Mouse (Mus musculus) common myeloid progenitor, adult 5-6 weeks (primary cell): ENCODE data around the gene Epb41l4b. TPM values are rescaled to one million over a fixed set of nuclear protein-coding genes. Genes with fewer than 3 reads are reported as not detected.

ENCODE experiments used
- ATAC-seq: replicated peaks from 2 replicates; pipeline ENCODE4 v1.8.0; 2016; ENCODE audit warnings: low read depth, mild to moderate bottlenecking, moderate TSS enrichment, inconsistent platforms; ENCODE audit not compliant: poor library complexity, severe bottlenecking
- total RNA-seq: library from RNA; stranded (forward); fragments of 200-1000, 187-1606 nt; gene quantifications from 2 replicates; pipeline ENCODE4 v1.2.3, GENCODE M21; 2017

Epb41l4b gene
- total RNA-seq, 1 experiment from 2014 or later, result 20.4 TPM

DNA sequence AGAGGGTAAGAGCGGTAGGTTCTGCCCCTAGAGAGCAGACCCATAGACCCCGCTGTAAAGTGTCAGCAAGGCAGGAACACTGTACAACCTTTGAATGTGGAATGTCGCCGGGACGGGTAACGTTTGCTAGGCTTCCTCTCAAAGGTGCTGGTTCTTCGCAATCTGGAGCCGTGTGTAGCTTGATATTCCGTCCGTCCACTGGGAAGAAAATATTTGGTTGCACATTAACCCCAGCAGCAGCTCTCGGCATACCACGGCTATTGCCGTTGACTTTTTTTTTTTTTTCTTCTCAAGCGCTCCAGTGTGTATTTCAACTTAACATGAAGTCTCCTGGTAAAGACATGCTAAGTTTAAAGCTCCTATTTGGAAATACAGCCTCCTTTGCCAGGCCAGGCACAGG, 70.1 kb downstream of the Epb41l4b start:
- ATAC-seq, result no peak

GRCm38 (mm10) chr4:57070640-57071039, 72.6 kb downstream of the Epb41l4b start:
- no peak for ATAC-seq

- ATAC-seq, result 0 out of 2 replicates have a peak, but pooled peaks have one; percentile 45
These were observed 74.8 kb downstream of the Epb41l4b start for GRCm38 (mm10) chr4:57068397-57068796.

DNA sequence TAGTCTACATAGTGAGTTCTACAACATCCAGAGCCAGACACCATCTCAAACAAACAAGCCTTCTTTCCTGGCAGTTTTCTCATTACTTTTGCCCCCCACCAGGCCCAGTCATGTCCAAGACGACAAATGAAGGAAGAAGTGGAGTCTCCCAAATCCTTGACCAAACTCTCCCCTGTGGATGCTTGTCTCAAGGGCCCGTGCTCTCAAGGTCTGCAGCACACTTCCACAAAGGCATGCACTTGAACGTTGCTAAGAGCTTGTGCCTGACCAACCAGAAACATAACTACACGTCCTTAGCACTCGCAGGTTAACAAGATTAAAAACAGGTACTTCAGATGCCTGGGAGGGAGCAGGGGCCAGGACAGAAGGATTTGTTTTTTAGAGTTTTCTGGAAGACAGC, 75.4 kb downstream of the Epb41l4b start:
- no peak for ATAC-seq

DNA sequence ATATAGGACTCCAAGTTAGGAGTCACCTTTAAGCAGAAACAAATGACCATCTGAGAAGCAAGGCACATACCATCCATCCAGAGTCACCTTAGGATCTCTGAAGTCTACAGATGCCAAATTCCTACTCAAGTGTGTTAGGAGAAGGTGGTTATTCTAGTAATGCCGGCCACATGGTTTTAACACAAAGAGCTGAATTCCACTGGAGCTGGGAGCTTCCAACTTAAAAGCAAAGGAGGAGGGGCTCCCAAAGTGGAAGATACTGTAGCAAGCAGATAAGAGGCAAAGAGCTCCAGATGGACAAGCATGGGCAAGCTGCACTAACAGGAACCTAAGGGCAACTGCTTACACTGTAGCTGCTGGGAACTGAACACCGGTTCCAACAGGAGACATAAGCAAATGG, 76.3 kb downstream of the Epb41l4b start:
- ATAC-seq, result no peak

DNA sequence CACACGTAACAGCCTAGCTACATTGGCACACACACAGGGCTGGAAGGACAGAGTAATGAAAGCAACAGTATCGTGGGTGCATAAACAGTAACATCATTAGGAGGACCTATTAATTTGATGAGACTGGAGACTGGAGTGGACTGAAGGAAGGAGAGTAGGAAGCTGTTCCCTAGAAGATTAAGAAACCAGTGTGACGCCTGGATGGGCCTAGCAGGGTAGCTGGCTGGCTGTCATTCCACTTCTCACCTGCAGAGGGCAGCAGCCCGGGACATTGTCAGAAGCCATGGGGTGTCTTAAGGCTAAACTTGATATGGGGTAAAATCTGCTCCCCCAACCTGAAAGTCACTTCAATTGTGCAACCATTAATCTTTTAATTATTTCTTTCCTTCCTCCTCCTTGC, 78.0 kb downstream of the Epb41l4b start:
- peak; percentile 80 for ATAC-seq

DNA sequence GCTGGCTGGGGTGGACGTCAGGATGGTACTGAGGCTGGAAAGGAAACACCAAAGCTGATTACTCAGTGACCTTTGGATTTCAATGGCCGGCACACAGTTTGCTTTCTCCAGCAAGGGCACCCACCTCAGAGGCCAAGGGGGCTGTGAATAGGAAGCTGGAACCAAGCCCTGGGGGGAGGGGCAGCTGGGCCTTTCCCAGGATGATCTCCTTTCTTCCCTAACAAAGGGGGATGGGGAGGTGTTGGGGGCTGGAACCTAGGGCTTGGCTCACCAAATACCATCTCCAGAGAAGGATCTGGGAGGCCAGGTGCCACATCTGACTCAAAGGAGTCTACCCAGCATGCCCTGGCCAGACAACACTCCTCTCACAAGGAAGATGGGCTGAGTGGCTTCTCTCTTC, 78.4 kb downstream of the Epb41l4b start:
- ATAC-seq, result no peak

DNA sequence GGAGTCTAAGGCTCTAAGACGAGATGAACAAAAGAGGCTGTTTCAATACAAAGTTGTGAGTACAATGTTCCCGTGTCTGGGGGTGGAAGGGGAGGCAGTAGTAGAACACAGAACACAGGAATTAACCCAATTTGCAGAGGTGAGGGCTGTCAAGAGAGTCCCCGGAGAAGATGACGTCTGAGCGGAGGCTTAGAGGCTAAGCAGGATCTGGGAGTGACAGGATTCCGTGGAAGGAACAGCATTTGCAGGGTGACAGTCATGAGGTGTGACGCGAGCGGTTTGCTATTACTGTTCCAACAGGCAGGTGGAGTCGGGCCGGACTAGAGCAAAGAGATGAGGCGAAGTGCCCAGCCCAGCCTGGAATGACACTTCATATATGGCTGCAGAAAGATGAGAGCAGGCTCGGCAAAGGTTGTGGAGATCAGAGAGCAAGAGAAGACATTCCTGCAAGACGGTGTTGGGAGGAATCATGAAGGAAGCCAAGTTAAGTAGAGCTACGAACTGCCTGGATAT, 82.9 kb downstream of the Epb41l4b start:
- no peak for ATAC-seq

- no peak for ATAC-seq
These were observed 84.6 kb downstream of the Epb41l4b start for GRCm38 (mm10) chr4:57058623-57059022.

- ATAC-seq, result peak; percentile 56; the same call in 1 of the 2 replicates
These were observed 85.6 kb downstream of the Epb41l4b start for GRCm38 (mm10) chr4:57057637-57058036.

DNA sequence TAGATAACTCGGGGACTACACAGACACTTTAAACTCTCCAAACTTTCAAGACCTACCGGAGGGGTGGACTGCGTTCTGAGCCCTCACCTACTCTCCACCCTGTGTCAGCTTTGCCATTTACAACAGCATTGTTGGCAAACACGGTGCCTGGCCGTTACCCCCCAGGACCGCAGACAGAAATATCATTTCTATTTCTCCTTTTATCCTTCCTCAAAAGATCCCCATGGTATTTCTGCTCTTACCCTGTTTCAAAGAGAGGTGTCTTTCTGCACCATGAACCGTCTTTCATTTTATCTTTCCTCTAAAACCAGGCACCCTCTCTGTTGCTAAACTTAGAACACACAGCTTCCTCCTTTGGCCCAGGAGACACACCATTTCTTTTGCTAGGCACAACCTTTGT, 87.6 kb downstream of the Epb41l4b start:
- peak; percentile 68 for ATAC-seq

DNA sequence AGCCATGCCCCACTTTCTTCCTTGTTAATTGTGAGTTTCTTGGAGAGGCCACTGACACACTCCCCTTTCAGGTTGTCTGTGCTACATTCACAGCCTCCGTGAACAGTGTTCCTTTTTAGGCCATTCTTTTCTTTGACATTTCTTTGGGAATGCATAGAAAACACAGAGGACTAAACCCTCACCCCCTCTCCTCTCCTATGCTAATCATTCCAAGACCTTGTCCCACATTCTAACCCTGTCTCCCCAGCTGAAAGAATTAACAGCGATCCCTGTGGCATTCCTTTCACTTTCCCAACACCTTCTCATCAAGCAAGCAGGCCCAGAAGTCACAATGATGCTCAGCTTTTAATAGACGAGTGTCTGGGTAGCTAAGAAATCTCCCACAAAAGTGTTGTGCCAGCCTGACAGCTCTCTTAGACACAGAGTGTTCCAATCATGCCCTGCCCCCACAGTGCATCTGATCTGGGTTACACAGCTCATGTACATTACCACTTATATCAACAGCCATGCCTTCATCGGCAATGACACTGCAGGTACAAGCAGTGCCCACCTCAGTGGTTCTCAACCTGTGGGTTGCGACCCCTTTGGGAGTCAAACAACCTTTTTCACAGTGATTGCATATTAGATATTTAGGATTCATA, 93.8 kb downstream of the Epb41l4b start:
- ATAC-seq, result no peak

- no peak for ATAC-seq
These were observed 94.7 kb downstream of the Epb41l4b start for GRCm38 (mm10) chr4:57048566-57048965.

DNA sequence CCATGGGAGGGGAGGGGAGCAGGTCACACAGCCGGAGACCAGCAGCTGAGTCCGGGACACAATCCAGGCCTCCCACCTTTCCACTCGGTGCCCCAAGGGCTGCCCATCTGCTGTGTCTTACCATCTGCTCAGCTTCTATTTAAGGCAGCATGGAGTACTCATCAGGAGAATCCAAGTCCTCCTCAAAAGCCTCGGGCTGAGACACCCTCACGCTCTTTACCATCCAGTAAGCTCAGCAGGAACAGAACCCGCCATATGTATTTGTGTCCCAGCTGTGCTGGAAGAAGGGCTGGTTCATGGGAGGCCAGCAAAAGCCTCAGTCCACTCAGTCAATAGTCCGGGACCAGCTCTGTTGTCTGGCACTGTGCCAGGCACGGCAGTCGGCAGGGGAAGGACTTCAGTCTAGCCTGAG, 97.1 kb downstream of the Epb41l4b start:
- no peak for ATAC-seq

DNA sequence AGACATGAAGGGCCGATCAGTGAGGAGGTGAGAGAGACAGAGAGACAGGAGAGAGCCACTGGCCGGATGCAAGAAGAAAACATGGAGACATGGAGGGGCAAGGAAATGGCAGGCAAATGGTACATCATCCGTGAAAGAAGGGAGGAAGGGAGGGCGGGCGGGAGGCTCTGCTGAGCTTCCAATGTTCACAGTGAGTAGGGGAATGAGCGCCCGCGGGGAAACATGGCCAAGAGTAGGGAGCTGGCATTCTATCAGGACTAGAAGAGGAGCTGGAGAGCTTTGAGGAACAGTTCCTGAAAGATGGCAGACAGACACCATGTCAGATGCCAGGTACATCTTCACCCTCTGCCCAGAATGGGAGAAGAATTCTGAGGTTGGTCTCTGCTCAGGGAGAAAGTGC, 99.6 kb downstream of the Epb41l4b start:
- ATAC-seq, result no peak

- ATAC-seq, result no peak
These were observed 101.6 kb downstream of the Epb41l4b start for GRCm38 (mm10) chr4:57041661-57042060.

DNA sequence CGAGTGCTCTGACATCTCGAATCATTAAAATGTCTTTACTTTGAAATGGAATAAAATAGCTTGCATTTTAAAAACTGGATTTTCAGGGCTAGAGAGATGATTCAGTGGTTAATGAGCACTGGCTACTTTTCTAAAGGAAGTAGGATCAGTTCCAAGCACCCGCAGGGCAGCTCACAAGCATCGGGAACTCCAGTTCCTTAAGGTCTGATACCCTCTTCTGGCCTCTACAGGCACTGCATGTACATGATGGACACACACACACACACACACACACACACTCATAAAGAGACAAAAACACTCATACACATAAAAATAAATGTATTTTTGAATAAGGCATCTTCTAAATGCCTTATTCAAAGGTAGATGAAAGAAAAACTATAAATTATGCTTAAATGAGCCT, 102.0 kb downstream of the Epb41l4b start:
- no peak for ATAC-seq

GRCm38 (mm10) chr4:57040481-57040880, 102.8 kb downstream of the Epb41l4b start:
- peak; percentile 90 for ATAC-seq

DNA sequence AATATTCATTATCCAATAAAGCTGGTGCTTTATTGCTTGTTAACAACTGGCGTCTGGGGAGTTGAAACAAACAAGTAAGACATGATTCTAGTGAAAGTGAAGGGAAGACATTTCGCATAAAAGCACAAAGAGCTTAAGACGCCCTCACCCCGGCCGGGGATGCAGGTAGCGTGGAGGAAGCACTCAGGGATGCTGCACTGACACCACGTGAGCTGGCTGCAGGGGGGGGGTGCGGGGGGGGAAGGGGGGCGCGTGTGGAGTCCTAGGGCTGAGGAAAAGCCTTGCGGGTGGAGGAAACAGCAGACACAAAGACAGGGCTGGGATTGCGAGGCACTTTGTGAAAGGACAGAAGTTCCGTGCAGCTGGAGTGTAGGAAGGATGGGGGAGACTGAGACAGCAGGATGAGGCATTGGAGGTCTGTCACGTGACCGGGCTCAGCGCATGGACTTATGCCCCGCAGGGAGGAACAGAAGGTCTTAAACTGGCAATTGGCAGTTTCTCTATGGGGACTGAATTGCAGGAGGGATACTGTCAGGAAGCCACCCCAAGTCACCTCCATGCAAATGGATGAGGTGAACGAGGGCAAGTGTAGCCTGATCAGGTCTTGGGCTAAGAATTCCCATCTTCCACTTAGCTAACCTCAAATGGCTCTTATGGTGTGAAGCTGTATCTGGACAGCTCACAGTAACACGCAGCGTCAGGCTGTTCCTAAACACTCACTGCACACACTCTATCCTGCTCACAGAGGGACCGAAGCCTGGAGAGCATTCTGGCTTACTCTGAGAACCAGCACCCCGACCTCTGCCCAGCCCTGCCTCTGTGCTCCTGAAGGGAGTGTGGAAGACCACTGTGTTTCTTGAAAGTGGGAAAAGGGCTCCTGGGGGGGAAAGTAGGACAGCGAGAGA, 103.9 kb downstream of the Epb41l4b start:
- ATAC-seq, result 0 out of 2 replicates have a peak, but pooled peaks have one; percentile 16

DNA sequence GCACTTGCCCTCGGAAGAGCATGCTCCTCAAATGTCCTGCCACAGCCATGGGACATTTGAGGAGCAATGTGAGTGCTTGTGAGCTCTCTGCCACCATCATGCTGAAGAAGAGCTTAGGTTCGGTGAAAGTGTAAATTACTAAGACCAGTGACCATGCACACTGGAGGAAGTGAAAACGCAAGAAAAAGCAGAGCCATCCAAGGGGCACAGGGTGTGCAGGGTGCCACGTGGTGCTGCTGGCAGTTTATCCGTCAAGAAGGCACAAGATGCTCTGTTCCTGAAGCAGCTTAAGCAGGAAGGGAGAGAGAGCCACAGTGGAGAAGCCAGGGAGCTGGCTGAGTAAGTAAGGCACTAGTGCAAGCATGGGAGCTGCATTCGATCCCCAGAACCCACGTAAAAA, 105.7 kb downstream of the Epb41l4b start:
- peak; percentile 30 for ATAC-seq

GRCm38 (mm10) chr4:57034169-57034568, 109.1 kb downstream of the Epb41l4b start:
- ATAC-seq, result no peak
